ENCODE assay signal across 21 mouse cellular contexts in genomic region chr11:111326915-111327314, GRCm38 (mm10).
"Had no signal": no experiment of that assay in that cellular context is flagged by ENCODE, and none has a peak within 500 bp of the region (broad histone marks: within the 10 kb centered on the region; RNA-seq: fewer than 3 reads in every experiment).

No protein-coding gene starts in this region.

- DNase-seq: lung, adult 18-20 months; lung, embryonic 14.5 days; lung, postnatal 10 days; lung, postnatal 4 days; midbrain, embryonic 14.5 days; retina, postnatal 1 day; right cerebral cortex, adult 18-20 months; right cerebral cortex, postnatal 25 days; right cerebral cortex, postnatal 4 days; spleen, adult 18-20 months; thymus, adult 2 months; thymus, postnatal 25 days; thymus, postnatal 4 days had no signal

- H3K27me3 ChIP-seq: midbrain, embryonic 12.5 days; neural tube, embryonic 13.5 days; neural tube, embryonic 15.5 days; stomach, embryonic 15.5 days had no signal

- H3K27ac ChIP-seq: midbrain, embryonic 10.5 days; midbrain, embryonic 12.5 days; neural tube, embryonic 13.5 days; neural tube, embryonic 15.5 days; stomach, embryonic 15.5 days; stomach, postnatal 0 days had no signal

- H3K9ac ChIP-seq: lung, embryonic 14.5 days; midbrain, embryonic 12.5 days; neural tube, embryonic 13.5 days; neural tube, embryonic 15.5 days; stomach, embryonic 15.5 days had no signal

- H3K4me2 ChIP-seq: lung, embryonic 14.5 days; midbrain, embryonic 12.5 days; neural tube, embryonic 13.5 days; neural tube, embryonic 15.5 days; stomach, embryonic 15.5 days had no signal

- ATAC-seq: midbrain, embryonic 16.5 days had no signal

- H3K4me3 ChIP-seq: midbrain, embryonic 10.5 days; midbrain, embryonic 12.5 days; myocyte; neural tube, embryonic 13.5 days; neural tube, embryonic 15.5 days; stomach, embryonic 15.5 days had no signal

- H3K4me1 ChIP-seq: midbrain, embryonic 10.5 days; midbrain, embryonic 12.5 days; neural tube, embryonic 13.5 days; neural tube, embryonic 15.5 days; stomach, embryonic 15.5 days had no signal

- H3K9me3 ChIP-seq: midbrain, embryonic 10.5 days; midbrain, embryonic 12.5 days; neural tube, embryonic 13.5 days; neural tube, embryonic 15.5 days; stomach, embryonic 15.5 days had no signal

- H3K36me3 ChIP-seq: midbrain, embryonic 10.5 days; midbrain, embryonic 12.5 days; neural tube, embryonic 13.5 days; neural tube, embryonic 15.5 days; stomach, embryonic 15.5 days had no signal
